Mouse (Mus musculus) megakaryocyte, embryonic 14.5 days (primary cell): ENCODE measurements around the gene Fer. TPM values are rescaled to one million over a fixed set of nuclear protein-coding genes. Genes with fewer than 3 reads are reported as not detected.

Source experiments
- H3K27me3 ChIP-seq: replicated peaks from 2 replicates; pipeline ENCODE3; 2012; ENCODE audit warnings: inconsistent platforms
- H3K36me3 ChIP-seq: replicated peaks from 2 replicates; pipeline ENCODE3; 2012; ENCODE audit warnings: low read length, inconsistent platforms, mixed read lengths
- H3K4me1 ChIP-seq: 2 replicates; pipeline ENCODE4 v1.6.1; 2012; ENCODE audit warnings: inconsistent platforms
- H3K4me3 ChIP-seq: replicated peaks from 2 replicates; pipeline ENCODE3; 2012; ENCODE audit warnings: moderate library complexity, mild to moderate bottlenecking, inconsistent platforms
- H3K9me3 ChIP-seq: 2 replicates; pipeline ENCODE4 v1.6.1; 2012; ENCODE audit warnings: inconsistent platforms
- FLI1 ChIP-seq: IDR thresholded peaks from 2 replicates; pipeline ENCODE4 v1.6.1; 2012; ENCODE audit warnings: low read length, inconsistent platforms, mixed read lengths
- GATA1 ChIP-seq: IDR thresholded peaks from 3 replicates; pipeline ENCODE4 v1.6.1; 2012; ENCODE audit warnings: mixed read lengths, low read length, inconsistent platforms, borderline replicate concordance
- polyA plus RNA-seq: library from polyadenylated mRNA; stranded (reverse); fragments of >175 nt; gene quantifications from 2 replicates; pipeline ENCODE4 v1.2.3, GENCODE M21; 2012; ENCODE audit warnings: low replicate concordance; ENCODE audit not compliant: insufficient read depth

Fer gene
- polyA plus RNA-seq, 1 experiment: 2.2 TPM

DNA sequence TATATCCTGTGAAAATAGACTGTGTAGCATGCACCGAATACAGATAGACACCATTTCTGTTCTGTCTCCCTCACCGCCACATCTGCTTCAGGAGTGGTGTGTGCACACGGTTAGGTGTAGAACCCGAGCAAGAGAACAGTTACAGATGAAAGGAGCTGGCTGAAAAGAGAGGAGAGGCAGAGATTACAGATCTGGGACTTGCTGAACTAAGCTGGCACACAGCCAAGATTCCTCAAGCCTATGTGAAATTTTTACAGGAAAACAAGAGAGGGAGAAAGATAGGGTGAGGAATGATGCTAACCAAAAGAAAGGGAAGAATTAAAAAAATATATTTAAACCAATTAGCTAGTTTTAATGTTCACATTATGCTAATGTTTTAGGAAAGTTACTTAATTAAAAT, 1.9 kb upstream of the Fer start:
- Histone ChIP-seq H3K9me3 (no peaks in the 10 kb centered on the region), H3K4me3 (no peak overlapping the region), H3K27me3 (no peaks in the 10 kb centered on the region), H3K4me1 (peaks cover 40% of the 10 kb centered on the region), H3K36me3 (no peaks in the 10 kb centered on the region)
- TF ChIP-seq GATA1 (no peak), FLI1 (no peak)

DNA sequence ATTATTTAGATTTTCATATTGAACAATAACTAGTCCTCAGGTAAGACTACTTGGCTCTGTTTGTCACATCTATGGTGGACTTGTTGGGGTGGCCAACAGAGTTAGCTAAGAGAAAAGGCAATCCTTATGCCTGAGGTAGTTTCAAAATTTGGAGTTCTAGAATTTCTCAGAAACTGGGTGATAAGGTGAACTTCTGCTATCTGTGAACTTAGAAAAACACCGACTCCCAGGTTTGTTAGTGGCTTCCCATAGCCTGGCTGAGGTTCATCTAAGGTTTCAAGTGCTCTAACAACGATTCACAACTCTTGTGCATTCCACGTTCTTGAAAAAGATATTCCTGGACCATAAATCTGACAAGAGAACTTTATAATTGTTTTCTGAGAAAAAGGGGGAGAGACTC, 463 bp upstream of the Fer start:
- Histone ChIP-seq H3K4me3 (peak overlapping the region; percentile 38), H3K27me3 (no peaks in the 10 kb centered on the region)
- TF ChIP-seq FLI1 (no peak), GATA1 (no peak)

DNA sequence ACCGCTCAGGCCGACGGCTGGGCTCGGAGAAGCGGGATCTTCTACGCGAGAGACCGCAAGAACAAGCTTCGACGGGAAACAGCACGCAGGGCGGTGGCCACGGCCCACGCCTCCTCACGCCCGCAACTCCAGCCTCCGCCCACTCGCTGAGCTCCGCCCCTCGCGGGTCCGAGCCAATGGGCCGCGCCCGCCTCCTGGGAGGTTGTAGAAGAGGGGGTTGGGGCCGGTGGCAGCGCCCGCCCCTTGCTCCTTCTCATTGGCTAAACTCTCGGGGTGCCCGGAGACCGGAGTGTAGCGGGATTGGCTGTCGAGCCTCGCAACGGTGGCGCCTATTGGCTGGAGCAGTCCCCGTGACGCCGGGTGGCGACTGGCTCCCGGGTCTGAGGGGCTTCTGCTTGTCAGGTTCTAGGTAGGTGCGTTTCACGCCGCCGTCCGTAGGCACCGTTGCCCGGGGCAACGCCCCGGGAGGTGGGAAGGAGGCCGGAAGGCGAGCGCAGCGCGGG, 836 bp downstream of the Fer start, which contains the start of gene A930002H24Rik:
Gene A930002H24Rik (minus strand): TSS at position 145 of the 503 bp plus-strand sequence.
- no peaks in the 10 kb centered on the region for H3K36me3 ChIP-seq
- H3K4me1 ChIP-seq: peaks cover 22% of the 10 kb centered on the region
- H3K27me3 ChIP-seq: no peaks in the 10 kb centered on the region
- H3K9me3 ChIP-seq: no peaks in the 10 kb centered on the region
- no peak for TF ChIP-seq FLI1
- TF ChIP-seq GATA1: no peak
- H3K4me3 ChIP-seq: peak within 1 kb of the TSS; percentile 98

More for the DNA sequence above, 463 bp upstream of the Fer start:
- Histone ChIP-seq H3K9me3 (no peaks in the 10 kb centered on the region), H3K36me3 (no peaks in the 10 kb centered on the region), H3K4me1 (peaks cover 28% of the 10 kb centered on the region)

DNA sequence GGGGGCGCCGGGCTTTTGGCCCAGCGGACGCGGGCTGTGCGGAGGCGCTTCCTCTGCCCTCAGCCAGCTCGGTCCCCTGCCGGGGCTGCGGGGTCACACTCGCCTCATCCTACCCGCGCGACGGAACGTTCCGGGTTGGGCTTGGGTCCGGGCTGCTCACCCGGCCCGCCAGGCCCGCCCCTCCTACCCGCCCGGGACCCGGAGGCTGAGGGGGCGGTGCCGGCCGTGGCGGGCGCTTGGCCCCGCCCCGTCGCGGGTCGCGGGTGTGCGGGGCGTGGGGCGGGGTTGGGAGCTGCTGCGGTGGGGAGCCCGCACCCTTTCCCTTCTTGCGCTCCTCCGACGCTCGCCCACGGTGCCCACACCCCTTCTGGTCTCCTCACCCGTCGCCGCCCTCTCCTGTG, 1.3 kb downstream of the Fer start:
- no peaks in the 10 kb centered on the region for H3K27me3 ChIP-seq
- no peaks in the 10 kb centered on the region for H3K9me3 ChIP-seq
- no peaks in the 10 kb centered on the region for H3K36me3 ChIP-seq
- peaks cover 25% of the 10 kb centered on the region for H3K4me1 ChIP-seq
- peak overlapping the region; percentile 98 for H3K4me3 ChIP-seq
- TF ChIP-seq FLI1 (no peak), GATA1 (no peak)

DNA sequence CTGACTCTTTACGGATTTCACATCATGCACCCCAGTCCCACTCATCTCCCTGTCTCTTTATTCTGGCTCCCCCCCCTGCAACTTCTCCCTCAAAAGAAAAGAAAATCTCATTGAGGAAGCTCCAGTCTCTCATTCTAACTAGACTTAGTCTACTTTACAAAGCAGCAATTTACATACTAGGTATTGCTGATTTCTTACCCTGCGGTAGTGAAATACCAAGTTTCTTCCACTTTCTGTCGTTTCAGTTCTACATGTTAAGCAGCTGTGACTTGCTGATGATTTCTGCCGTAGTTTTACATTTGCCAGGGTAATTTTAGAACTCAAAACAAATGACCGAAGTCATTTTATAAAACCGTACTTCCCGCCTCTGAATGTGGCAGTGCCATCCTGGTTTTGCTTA, 8.9 kb downstream of the Fer start:
- no peak for TF ChIP-seq GATA1
- TF ChIP-seq FLI1: no peak
- peaks cover 22% of the 10 kb centered on the region; the same call in 1 of the 2 replicates for H3K4me1 ChIP-seq
- H3K36me3 ChIP-seq: peaks cover 12% of the 10 kb centered on the region
- no peaks in the 10 kb centered on the region for H3K27me3 ChIP-seq
- peaks cover 11% of the 10 kb centered on the region for H3K9me3 ChIP-seq
- H3K4me3 ChIP-seq: no peak overlapping the region

DNA sequence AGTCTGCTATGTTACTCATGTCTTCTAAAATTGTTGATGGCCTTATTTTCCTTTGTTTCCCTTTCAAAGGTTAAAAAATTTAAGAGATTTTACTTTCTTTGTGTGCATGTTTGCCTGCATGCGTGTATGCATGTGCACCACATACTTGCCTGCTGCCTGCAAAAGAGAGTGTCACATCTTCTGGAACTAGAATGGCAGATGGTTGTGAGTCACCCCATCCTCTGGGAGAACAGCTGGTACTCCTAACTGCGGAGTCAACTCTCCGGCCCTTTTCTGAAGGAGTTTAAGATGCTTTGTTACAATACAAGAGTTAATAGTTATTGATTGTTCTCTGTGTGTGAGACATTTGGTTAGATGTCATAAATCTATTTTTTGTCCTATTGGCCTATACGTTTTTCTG, 16.0 kb downstream of the Fer start:
- Histone ChIP-seq H3K27me3 (no peaks in the 10 kb centered on the region), H3K4me1 (peaks cover 10% of the 10 kb centered on the region), H3K9me3 (no peaks in the 10 kb centered on the region), H3K36me3 (peaks cover 2% of the 10 kb centered on the region), H3K4me3 (no peak overlapping the region)
- TF ChIP-seq FLI1 (no peak), GATA1 (no peak)

DNA sequence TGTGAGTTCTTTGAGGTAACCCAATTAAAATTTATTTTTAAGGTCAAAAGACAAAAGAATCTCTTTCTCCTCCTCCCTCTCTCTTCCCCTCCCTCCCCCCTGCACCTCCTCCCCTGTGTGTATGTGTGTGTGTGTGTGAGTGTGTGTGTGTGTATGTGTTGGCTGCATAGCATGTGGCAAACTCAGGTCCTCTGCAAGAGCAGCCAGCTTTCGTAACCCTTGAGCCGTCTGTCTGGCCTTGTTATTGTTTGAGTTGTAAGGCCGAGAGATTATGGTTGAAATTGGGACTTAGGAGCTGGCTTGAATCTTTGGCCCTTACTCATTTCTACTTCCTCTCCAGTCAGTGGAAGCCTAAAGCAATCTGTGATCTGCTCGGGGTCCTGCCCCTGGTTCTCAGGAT, 17.1 kb downstream of the Fer start:
- H3K9me3 ChIP-seq: no peaks in the 10 kb centered on the region

DNA sequence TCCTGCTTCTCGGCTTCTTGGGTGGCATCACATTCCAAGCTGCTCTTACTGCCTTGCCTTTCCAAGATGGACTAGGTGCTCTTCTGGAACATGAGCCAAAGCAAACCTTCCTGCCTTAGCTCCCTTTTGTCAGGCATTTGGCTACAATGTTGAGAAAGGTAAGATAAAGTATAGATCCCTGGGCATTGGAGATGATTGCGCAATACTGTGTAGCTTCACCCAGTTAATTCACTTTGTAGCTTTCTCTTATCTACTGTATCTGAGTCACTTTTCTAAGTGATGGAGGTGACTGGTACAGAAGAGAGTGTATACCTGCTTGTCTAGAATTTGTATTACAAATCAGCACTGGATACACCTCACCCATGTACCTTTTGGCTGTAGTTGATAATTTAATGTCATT, 24.1 kb downstream of the Fer start:
- Histone ChIP-seq H3K9me3 (no peaks in the 10 kb centered on the region), H3K27me3 (no peaks in the 10 kb centered on the region), H3K4me3 (no peak overlapping the region), H3K36me3 (peaks cover 6% of the 10 kb centered on the region), H3K4me1 (peaks cover 14% of the 10 kb centered on the region)
- TF ChIP-seq GATA1: no peak
- no peak for TF ChIP-seq FLI1

More for the DNA sequence above, 17.1 kb downstream of the Fer start:
- H3K36me3 ChIP-seq: peaks cover 2% of the 10 kb centered on the region
- H3K4me1 ChIP-seq: peaks cover 10% of the 10 kb centered on the region
- no peaks in the 10 kb centered on the region for H3K27me3 ChIP-seq
- H3K4me3 ChIP-seq: no peak overlapping the region
- TF ChIP-seq FLI1 (no peak), GATA1 (no peak)

DNA sequence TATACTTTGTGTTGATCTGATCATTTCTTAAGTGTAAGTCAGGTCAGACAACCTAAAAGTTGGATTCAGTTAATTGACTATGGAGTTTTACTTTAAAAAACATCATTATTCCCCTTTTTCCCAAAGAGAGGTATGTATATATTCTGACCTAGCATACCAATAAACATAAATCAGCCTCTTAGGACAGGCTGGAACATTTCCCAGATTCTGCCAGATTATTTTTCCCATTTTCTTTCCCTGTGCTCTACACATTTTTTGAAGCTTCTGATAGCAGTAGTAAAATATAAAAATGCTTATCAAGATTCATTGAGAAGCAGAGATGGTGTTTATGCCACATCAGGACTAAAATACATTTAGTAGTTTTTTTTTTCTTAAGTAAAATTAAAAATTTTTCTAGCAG, 27.7 kb downstream of the Fer start:
- TF ChIP-seq FLI1 (no peak), GATA1 (no peak)
- H3K36me3 ChIP-seq: peaks cover 10% of the 10 kb centered on the region
- no peaks in the 10 kb centered on the region for H3K27me3 ChIP-seq
- H3K4me1 ChIP-seq: peaks cover 18% of the 10 kb centered on the region
- no peak overlapping the region for H3K4me3 ChIP-seq
- H3K9me3 ChIP-seq: no peaks in the 10 kb centered on the region

DNA sequence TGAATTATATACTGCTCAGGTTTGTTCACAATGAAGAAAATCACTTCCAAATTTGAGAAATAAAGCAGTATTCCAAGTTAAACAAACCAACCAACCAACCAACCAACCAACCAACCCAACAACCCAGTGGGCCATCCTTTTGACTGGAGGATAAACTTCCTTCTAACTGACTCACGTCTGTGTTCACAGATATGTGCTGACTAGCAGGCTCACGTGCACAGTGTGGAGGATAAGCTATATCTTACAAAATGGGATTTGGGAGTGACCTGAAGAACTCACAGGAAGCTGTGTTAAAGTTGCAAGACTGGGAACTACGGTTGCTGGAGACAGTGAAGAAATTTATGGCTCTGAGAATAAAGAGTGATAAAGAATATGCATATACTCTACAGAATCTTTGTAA, 33.0 kb downstream of the Fer start:
- no peaks in the 10 kb centered on the region for H3K9me3 ChIP-seq
- H3K4me1 ChIP-seq: peaks cover 23% of the 10 kb centered on the region
- no peaks in the 10 kb centered on the region for H3K27me3 ChIP-seq
- TF ChIP-seq FLI1 (no peak), GATA1 (no peak)
- peaks cover 31% of the 10 kb centered on the region for H3K36me3 ChIP-seq
- no peak overlapping the region for H3K4me3 ChIP-seq

DNA sequence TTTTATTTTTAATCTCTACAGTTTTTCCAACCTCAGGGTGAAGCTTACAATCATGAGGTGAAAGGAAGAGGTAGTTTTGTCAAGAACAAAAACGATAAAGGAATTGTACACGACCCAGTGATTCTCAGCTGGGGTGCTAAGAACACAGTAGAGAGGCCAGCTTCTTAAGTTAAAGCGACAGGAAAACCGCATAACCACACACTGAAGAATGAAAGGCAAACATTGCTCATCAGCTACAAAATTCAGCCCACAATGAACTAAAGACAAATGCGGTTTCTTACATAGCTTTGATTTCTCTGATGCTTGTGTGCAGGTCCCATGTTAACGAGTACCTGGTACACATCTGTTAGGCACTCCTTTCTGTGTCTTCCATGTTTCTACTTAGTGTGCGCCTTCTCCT, 34.2 kb downstream of the Fer start:
- TF ChIP-seq GATA1 (no peak), FLI1 (no peak)
- H3K9me3 ChIP-seq: no peaks in the 10 kb centered on the region
- peaks cover 37% of the 10 kb centered on the region for H3K36me3 ChIP-seq
- no peak overlapping the region for H3K4me3 ChIP-seq
- peaks cover 23% of the 10 kb centered on the region for H3K4me1 ChIP-seq
- H3K27me3 ChIP-seq: no peaks in the 10 kb centered on the region
